Mouse (Mus musculus) heart, embryonic 15.5 days (tissue): Measurements from ENCODE around the gene Tcirg1. TPM values are rescaled to one million over a fixed set of nuclear protein-coding genes. Genes with fewer than 3 reads are reported as not detected.

Experiments
- ATAC-seq: fragments of 200-750 bp; cut with Nextera tagmentation; replicated peaks from 2 replicates; pipeline ENCODE4 v1.8.0; 2017; ENCODE audit warnings: low read depth, moderate TSS enrichment; ENCODE audit not compliant: insufficient number of reproducible peaks, insufficient read depth, low FRiP score
- H3K27ac ChIP-seq: fragments of 300-500 bp; sonication (generic); 2 replicates; pipeline ENCODE4 v1.5.1; 2015; ENCODE audit warnings: mild to moderate bottlenecking, inconsistent platforms
- H3K27me3 ChIP-seq: fragments of 300-500 bp; sonication (generic); 2 replicates; pipeline ENCODE4 v1.6.1; 2015; ENCODE audit warnings: inconsistent platforms
- H3K36me3 ChIP-seq: fragments of 300-500 bp; sonication (generic); 2 replicates; pipeline ENCODE4 v1.6.1; 2015; ENCODE audit warnings: mild to moderate bottlenecking, inconsistent platforms
- H3K4me1 ChIP-seq: fragments of 300-500 bp; sonication (generic); replicated peaks from 2 replicates; pipeline ENCODE4 v1.6.1; 2015; ENCODE audit warnings: inconsistent platforms
- H3K4me2 ChIP-seq: fragments of 300-500 bp; sonication (generic); 2 replicates; pipeline ENCODE4 v1.6.1; 2015; ENCODE audit warnings: inconsistent platforms, mild to moderate bottlenecking, moderate library complexity
- H3K4me3 ChIP-seq: fragments of 300-500 bp; sonication (generic); 2 replicates; pipeline ENCODE4 v1.5.1; 2015; ENCODE audit warnings: mild to moderate bottlenecking, inconsistent platforms
- H3K9ac ChIP-seq: fragments of 300-500 bp; sonication (generic); 2 replicates; pipeline ENCODE4 v1.6.1; 2015; ENCODE audit warnings: mild to moderate bottlenecking, inconsistent platforms
- H3K9me3 ChIP-seq: fragments of 300-500 bp; sonication (generic); replicated peaks from 2 replicates; pipeline ENCODE4 v1.6.1; 2016; ENCODE audit warnings: inconsistent platforms
- WGBS: fragments of 180-500 bp; shearing (Covaris S2); methylation state at CpG from one replicate; pipeline ENCODE4 v1.1.7; 2015; ENCODE audit warnings: mixed read lengths; 5-methylcytosine and 5-hydroxymethylcytosine counted together
- polyA plus RNA-seq: library from polyadenylated mRNA; unstranded; fragments of >200 nt; fragmentation: Nextera tagmentation; extraction: Ambion mirVana; gene quantifications from 2 replicates; pipeline ENCODE4 v1.2.1, GENCODE M21; 2015

Tcirg1 gene
- polyA plus RNA-seq, 1 experiment from 2014 or later = 24.9 TPM

DNA sequence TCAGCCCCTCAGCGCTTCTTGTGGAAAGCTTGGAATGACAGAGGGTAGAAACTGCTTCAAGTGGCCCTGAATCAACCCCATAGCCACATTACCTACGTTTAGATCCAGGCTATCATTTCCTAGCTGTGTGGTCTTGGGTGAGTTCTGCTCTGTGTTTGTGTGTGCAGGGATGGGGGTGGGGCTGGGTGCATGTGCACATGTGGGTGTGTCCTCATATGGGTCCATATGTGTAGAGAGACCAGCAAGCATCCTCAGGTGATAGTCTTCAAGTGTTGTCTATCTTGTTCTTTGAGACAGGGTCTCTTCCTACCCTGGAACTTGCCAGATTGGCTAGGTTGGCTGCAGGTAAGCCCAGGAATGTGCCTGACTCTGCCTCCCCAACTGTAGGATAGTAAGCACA is 57.7 kb downstream of the Tcirg1 start:
- Histone ChIP-seq H3K36me3 (no peaks in the 10 kb centered on the region), H3K4me3 (no peak overlapping the region), H3K4me1 (peaks cover 23% of the 10 kb centered on the region), H3K4me2 (no peak overlapping the region), H3K9ac (no peak overlapping the region), H3K9me3 (no peaks in the 10 kb centered on the region), H3K27me3 (no peaks in the 10 kb centered on the region), H3K27ac (no peak overlapping the region)
- ATAC-seq = no peak
- WGBS = 74% methylated on average over 2 of the region's 2 CpGs

DNA sequence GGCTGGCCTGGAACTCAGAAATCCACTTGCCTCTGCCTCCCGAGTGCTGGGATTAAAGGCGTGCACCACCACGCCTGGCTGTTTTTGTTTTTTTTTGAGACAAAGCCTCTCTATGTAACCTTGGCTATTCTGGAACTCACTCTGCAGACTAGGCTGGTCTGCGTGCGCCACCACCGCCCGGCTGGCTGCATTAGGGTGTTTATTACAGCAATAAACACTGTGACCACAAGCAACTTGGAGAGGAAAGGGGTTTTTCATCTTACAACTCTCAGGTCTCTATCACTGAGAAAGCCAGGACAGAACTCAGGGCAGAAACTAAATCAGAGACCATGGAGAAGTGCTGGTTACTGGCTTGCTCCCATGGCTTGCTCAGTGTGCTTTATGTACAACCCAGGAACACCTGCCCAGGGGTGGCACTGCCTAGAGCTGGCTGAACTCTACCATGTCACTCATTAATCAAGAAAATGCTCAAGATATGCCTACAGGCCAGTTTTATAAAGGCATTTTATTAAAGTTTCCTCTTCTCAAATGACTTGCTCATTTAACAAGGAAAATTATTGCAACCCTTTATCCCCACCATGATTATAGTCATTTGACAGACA is 58.6 kb downstream of the Tcirg1 start:
- no peaks in the 10 kb centered on the region for H3K36me3 ChIP-seq
- H3K4me3 ChIP-seq = no peak overlapping the region
- H3K27me3 ChIP-seq = no peaks in the 10 kb centered on the region
- ATAC-seq = no peak
- WGBS = 83% methylated on average over 7 of the region's 7 CpGs
- no peak overlapping the region for H3K9ac ChIP-seq
- H3K4me2 ChIP-seq = no peak overlapping the region
- no peak overlapping the region for H3K27ac ChIP-seq
- H3K4me1 ChIP-seq = peaks cover 15% of the 10 kb centered on the region
- H3K9me3 ChIP-seq = no peaks in the 10 kb centered on the region

DNA sequence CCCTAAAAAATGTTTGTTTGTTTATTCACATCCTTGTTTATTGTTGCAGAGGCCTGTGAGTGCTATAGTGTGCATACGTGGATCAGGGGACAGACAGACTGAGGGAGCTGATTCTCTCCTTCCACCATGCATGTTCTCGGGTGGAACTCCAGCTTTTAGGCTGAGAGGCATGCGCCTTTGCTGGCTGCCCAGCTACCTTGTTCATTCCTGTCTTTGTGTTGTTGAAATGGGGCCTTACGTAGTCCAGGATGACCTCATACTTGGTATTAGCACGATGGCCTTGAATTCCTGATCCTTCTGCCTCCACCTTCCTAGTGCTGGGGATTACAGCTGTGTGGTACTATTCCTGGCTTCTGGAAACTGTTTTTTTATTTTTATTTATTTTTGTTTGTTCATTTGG is 59.2 kb downstream of the Tcirg1 start:
- Histone ChIP-seq H3K9ac (no peak overlapping the region), H3K9me3 (no peaks in the 10 kb centered on the region), H3K27me3 (no peaks in the 10 kb centered on the region), H3K4me3 (no peak overlapping the region), H3K4me2 (no peak overlapping the region), H3K27ac (no peak overlapping the region), H3K4me1 (peaks cover 12% of the 10 kb centered on the region), H3K36me3 (no peaks in the 10 kb centered on the region)
- 72% methylated on average over 5 of the region's 5 CpGs for WGBS
- no peak for ATAC-seq

DNA sequence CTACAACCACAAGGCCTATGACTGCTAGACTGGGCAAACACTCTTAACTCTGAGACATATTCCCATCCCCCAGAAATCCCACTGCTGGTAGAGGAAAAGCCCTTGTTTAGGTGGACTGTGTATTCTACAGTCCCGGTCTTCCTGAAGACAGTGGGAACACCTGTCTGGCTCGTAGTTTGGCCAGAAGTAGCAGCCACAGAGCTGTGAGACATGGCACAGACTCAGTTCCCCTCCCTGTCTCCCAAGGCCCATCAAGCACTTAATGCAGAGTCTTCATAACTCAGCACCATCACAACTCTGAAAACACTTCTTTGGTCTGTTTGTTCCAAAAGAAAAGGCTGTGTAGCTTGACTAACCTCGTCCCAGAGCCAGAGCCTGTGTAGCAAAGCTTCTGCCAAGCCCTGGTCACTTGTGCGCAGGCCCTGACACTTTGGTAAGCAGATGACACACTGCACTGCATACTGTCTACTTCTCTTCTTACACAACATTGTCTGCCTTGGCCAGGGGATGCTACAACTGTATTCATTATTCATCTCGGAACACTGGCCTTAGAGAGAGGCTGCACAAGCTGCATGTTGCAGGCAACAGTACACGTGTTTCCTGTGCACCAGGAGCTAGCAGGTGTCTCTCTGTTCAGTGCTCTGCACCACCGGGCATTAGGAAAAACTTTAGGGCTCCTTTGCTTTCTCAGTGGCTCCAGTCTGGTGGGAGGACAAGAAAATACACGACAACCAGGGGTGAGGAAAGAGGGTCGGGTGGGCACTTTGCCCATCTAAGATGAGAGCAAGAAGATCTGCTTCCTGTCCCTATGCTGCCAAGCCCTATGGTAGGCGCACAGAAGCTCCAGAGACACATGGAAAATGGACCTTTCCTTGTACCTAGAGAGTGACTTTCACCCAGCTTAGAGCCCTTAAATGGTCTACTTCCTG is 60.0 kb downstream of the Tcirg1 start:
- H3K4me2 ChIP-seq = no peak overlapping the region

More for the DNA sequence above, 60.0 kb downstream of the Tcirg1 start:
- H3K9ac ChIP-seq = no peak overlapping the region
- no peak overlapping the region for H3K27ac ChIP-seq
- no peaks in the 10 kb centered on the region for H3K27me3 ChIP-seq
- no peak overlapping the region for H3K4me3 ChIP-seq
- no peak for ATAC-seq
- H3K9me3 ChIP-seq = no peaks in the 10 kb centered on the region
- H3K4me1 ChIP-seq = peaks cover 16% of the 10 kb centered on the region
- 78% methylated on average over 10 of the region's 10 CpGs for WGBS
- H3K36me3 ChIP-seq = no peaks in the 10 kb centered on the region

Other genes with a start within 250 kb of the Tcirg1 start
- gene Lrp5, start 220.6 kb downstream of the Tcirg1 start, polyA plus RNA-seq = 3.0 and 4.3 TPM in 2 replicates
- gene 1810055G02Rik, start 198.8 kb downstream of the Tcirg1 start, polyA plus RNA-seq = 15.9 and 26.6 TPM in 2 replicates
- 19.6 and 20.9 TPM in 2 replicates for gene Kmt5b, start 139.7 kb downstream of the Tcirg1 start, polyA plus RNA-seq
- gene Chka, start 55.4 kb downstream of the Tcirg1 start, polyA plus RNA-seq = 24.9 and 32.0 TPM in 2 replicates
- 371 and 387 TPM in 2 replicates for gene Ndufs8, start 5.6 kb upstream of the Tcirg1 start, polyA plus RNA-seq
- gene Aldh3b1, start 22.7 kb upstream of the Tcirg1 start, polyA plus RNA-seq = 1.6 and 4.0 TPM in 2 replicates
- 15.0 and 21.8 TPM in 2 replicates for gene Unc93b1, start 28.1 kb upstream of the Tcirg1 start, polyA plus RNA-seq
- not detected in 2 replicates for gene Aldh3b3, start 51.5 kb upstream of the Tcirg1 start, polyA plus RNA-seq
- gene Aldh3b2, start 65.2 kb upstream of the Tcirg1 start, polyA plus RNA-seq = 0.16 and 1.2 TPM in 2 replicates
- gene Acy3, start 79.4 kb upstream of the Tcirg1 start, polyA plus RNA-seq = 11.3 and 12.9 TPM in 2 replicates
- not detected in 2 replicates for gene Tbx10, start 85.6 kb upstream of the Tcirg1 start, polyA plus RNA-seq
- 53.0 and 55.9 TPM in 2 replicates for gene Nudt8, start 93.4 kb upstream of the Tcirg1 start, polyA plus RNA-seq
- 4.5 and 5.4 TPM in 2 replicates for gene Gm49405, start 93.5 kb upstream of the Tcirg1 start, polyA plus RNA-seq
- 72.2 and 80.1 TPM in 2 replicates for gene Doc2g, start 96.2 kb upstream of the Tcirg1 start, polyA plus RNA-seq
- 513 and 534 TPM in 2 replicates for gene Ndufv1, start 105.7 kb upstream of the Tcirg1 start, polyA plus RNA-seq
- gene Gstp1, start 130.9 kb upstream of the Tcirg1 start, polyA plus RNA-seq = 387 and 406 TPM in 2 replicates
- 9.2 and 11.1 TPM in 2 replicates for gene Gstp2, start 138.9 kb upstream of the Tcirg1 start, polyA plus RNA-seq
- gene Gstp3, start 152.4 kb upstream of the Tcirg1 start, polyA plus RNA-seq = 0.30 and 0.93 TPM in 2 replicates
- not detected in 2 replicates for gene Cabp2, start 174.4 kb upstream of the Tcirg1 start, polyA plus RNA-seq
- gene Cdk2ap2, start 190.0 kb upstream of the Tcirg1 start, polyA plus RNA-seq = 63.6 and 81.7 TPM in 2 replicates
- gene Pitpnm1, start 192.9 kb upstream of the Tcirg1 start, polyA plus RNA-seq = 17.2 and 26.5 TPM in 2 replicates
- 78.1 and 92.5 TPM in 2 replicates for gene Aip, start 218.7 kb upstream of the Tcirg1 start, polyA plus RNA-seq
- gene Gpr152, start 232.7 kb upstream of the Tcirg1 start, polyA plus RNA-seq = 0.04 TPM in 1 of 2 replicates, not detected in the other
- not detected in 2 replicates for gene Cabp4, start 236.9 kb upstream of the Tcirg1 start, polyA plus RNA-seq
- 114 and 137 TPM in 2 replicates for gene Coro1b, start 241.5 kb upstream of the Tcirg1 start, polyA plus RNA-seq
- 3.6 and 33.8 TPM in 2 replicates for gene Ptprcap, start 246.5 kb upstream of the Tcirg1 start, polyA plus RNA-seq